Mouse (Mus musculus) ovary, adult 18-20 months (tissue): ENCODE data around the gene AL732309.1.
"Not testable (repeated sequence)": the region's sequence is repeated elsewhere in the genome, so short reads cannot be mapped to it uniquely, and the experiment has no call there.

Experiments used
- DNase-seq: peaks from one replicate; pipeline ENCODE4 v3.0.0; 2022; ENCODE audit warnings: low spot score, mixed read lengths

AL732309.1 gene

GRCm38 (mm10) chr2:25267241-25267640, 20.6 kb upstream of the AL732309.1 start:
- no peak for DNase-seq

DNA sequence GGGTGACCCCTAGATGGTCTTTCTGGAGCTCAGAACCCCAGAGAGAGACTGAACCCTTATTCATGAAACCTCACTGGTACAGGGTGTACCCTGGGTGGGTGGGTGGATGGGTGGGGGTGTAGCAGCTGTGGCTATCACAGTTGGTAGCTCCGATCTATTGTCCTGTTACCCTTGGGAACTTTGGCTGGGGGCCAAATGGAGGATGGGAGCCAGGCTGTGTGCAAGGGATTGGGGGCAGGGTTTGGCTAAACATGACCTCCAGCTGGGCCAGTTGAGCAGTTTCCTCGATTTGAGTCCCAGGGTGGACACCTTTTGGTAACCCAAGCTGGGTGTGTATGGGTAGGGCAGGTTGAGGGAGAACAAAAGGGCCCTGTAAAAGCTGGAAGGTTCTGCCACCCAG, 20.1 kb upstream of the AL732309.1 start:
- DNase-seq, result no peak

DNA sequence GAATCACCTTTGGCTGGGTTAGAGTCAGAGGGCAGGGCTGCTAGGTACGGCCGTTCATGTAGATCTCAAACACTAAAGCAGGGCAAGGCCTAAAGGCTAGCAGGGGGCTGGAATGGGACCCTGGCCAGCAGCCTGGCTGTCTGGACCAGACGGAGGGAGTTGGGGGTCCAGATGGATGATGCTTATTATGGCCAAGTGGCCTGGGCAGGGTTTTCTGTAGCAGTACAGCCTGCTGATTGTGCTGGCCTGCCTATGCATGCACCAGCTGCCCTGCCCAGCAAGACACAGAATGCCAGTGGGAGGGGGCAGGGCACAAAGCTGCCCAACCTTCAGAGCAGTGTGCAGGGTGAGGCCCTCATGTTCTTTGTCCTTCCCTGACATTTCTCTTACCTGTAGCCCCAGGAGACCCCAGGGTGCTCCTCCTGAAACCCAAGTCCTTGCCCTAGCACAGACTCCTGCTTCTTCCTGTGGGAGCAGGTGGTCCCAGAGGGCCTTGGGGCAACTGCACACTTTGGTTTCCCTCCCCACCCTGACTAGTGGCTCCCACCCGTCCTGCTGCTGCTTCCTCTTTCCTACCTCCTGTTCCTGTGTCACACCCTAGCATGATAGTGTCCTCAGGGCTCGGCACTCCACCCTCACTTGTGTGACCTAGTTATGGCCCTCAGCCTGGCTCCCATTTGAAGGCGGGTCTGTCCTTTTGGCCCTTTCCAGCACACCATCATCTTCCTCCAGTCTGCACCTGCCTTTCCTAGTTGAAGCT, 19.4 kb upstream of the AL732309.1 start:
- DNase-seq, result no peak

DNA sequence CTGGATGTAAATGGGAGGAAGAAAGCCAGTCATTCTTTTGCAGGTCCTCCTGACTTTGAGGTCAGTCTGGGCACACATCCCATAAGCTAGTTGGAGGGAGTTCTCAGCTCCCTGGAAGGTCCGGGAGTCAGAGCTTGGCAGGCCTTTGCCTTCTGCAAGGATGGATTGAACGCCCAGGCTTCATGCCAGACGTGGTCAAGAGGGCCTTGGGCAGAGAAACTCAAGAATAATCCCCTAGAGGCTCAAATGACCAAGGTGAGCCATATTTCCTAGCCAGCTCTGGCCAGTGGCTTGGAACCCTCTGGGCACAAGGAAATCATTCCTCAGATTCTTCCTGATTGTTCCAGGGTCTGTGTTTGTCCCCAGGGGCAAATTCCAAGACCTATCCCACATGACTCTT, 18.2 kb upstream of the AL732309.1 start:
- DNase-seq, result no peak

GRCm38 (mm10) chr2:25264286-25264660, 17.6 kb upstream of the AL732309.1 start:
- DNase-seq, result no peak

- DNase-seq, result no peak
Measured at GRCm38 (mm10) chr2:25263623-25264285, 17.1 kb upstream of the AL732309.1 start.

- no peak for DNase-seq
Measured at GRCm38 (mm10) chr2:25262795-25263622, 16.3 kb upstream of the AL732309.1 start.

DNA sequence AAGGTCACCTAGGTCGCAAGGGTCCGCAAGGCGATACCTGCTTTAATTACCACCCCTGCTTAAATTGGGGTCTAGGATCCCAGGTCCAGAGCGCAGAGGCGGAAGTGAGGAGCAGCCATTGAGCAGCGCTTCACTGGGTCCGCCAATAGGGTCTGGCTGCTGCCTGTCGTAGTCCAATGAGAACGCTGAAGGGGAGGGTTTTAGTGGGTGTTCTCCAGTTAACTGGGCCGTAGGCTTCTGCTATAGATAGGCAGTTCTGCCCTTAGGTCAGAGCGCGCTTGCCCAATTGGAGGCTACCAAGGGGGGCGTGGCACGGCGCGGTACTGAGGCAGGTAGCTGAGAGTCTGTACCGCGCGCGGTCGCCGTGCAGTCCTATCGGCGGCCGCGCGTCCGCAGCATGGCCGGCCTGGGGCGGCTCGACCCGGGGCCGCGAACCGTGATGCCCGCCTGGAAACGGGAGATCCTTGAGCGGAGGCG, 15.7 kb upstream of the AL732309.1 start, which contains the start of gene Tprn:
Tprn (plus strand) TSS at position 328 of the 477 bp plus-strand sequence.
- peak; percentile 95 for DNase-seq

GRCm38 (mm10) chr2:25261870-25262269, 15.2 kb upstream of the AL732309.1 start:
- DNase-seq, result no peak

DNA sequence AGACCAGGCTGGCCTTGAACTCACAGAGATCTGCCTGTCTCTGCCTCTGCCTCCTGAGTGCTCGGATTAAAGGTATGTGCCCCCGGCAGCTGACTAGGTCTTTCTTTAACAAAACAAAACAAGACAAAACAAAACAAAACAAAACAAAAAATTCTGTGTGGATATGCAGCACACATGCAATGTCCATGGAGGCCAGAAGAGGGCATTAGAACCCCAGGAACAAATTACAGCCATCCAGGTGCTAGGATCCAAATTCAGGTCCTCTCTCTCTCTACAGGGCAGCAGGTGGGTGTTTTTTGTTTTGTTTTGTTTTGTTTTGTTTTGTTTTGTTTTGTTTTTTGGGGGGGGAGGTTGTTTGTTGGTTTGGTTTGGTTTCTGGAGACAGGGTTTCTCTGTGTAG, 12.2 kb upstream of the AL732309.1 start:
- no peak for DNase-seq

DNA sequence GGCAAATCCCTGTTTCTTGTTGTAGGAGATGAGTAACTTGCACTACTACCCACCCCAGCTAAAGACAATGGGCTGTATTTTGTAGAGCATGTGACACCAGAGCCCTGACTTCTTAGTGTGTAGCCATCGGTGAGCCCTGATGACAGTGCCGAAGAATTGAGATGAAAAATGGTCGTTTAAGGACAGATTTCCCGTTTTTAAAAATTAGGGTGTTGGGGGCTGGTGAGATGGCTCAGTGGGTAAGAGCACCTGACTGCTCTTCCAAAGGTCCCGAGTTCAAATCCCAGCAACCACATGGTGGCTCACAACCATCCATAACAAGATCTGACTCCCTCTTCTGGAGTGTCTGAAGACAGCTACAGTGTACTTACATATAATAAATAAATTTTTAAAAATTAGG, 10.6 kb upstream of the AL732309.1 start:
- DNase-seq, result not testable (repeated sequence)

- not testable (repeated sequence) for DNase-seq
Measured at GRCm38 (mm10) chr2:25256443-25257109, 9.9 kb upstream of the AL732309.1 start.

DNA sequence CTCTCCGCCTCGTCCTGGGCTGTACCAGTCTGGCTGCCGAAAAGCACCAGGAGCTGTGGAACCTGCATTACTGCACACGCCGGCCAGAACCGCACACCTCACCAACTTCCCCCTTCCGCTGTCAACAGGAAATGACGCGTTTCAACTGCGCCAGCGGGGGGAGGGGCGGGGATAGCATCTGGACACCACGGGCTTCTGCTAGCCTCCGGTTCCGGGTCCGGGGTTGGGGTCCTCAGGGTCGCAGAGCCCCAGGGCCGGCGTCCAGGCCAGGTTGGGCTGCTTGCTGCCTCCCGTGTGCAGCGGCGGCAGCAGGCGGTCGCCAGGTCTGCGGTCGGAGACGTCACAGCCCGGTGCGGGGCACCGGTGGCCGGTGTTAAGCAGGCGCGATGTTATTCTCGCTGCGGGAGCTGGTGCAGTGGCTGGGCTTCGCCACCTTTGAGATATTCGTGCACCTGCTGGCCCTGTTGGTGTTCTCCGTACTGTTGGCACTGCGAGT, 8.7 kb upstream of the AL732309.1 start, which contains the start of gene Tmem203:
Tmem203 (plus strand) TSS at position 156 of the 496 bp plus-strand sequence.
- DNase-seq, result peak; percentile 68

DNA sequence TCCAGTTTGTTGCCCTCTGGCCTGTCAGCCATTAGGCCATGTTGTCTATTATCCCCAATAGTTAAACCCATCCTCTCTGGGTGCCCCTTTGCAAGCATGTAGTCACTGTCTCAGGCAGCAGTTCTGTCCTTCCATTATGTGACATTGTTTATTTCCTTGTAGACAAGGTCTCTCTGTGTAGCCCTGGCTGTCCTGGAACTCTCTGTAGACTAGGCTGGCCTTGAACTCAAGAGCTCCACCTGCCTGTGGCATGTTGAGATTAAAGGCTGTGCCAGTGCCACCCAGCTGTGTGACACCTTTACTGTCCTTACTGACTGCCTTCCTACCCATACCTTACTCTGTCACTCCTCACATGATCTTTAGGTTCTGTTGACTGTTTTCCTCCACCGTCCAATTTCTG, 5.7 kb upstream of the AL732309.1 start:
- DNase-seq, result no peak

DNA sequence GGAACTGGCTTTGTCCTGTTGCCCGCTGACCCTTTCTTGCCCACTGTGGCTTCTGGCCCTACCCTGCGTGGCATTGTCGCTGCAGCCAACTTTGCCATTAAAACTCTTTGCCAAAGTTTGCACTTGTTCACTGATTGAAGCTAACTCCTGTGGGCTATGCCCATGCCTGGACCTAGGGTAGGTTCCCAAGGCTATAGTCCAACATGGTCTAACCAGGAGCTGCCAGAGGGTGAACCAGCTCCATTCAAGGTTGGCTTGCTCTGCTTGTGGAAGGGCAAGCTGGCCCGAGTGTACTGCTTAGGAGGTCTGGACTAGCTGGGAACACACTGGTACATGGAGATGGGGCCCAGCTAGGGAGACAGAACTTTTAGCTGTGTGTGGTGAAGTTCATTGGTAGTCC, 2.5 kb downstream of the AL732309.1 start:
- no peak for DNase-seq

DNA sequence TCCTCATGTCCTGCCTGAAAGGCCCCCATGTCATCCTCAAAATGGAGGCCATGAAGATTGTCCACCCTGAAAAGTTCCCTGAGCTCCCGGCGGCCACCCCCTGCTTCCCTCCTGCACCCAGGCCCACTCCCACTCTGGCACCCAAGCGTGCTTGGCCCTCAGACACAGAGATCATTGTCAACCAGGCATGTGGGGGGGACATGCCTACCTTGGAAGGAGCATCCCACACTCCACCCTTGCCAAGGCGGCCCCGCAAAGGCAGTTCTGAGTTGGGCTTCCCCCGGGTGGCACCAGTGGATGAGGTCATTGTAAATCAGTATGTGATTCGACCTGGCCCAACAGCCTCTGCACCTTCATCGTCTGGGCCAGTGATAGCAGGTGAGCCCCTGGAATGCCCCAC, 3.3 kb downstream of the AL732309.1 start:
- no peak for DNase-seq

DNA sequence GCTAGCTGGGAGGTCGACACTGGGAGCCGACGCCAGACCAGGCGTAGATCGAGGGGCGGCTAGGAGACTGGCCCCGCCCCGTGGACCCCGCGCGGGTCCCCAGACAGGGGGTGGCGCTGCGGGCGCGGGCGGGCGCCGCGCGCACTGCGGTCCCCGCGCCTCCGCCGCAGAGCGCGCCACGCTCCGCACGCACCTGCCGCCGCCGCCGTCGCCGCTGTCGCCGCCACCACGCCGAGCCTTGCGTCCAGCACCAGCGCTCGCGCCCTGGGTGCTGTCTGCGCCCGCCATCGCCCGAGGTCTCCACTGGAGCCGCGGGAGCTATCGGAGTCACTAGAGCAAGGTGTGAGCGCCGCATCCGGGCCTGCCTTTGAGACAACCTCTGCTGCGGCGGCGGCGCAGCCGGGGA, 4.6 kb downstream of the AL732309.1 start, which contains the start of the genes Rnf208 and Cysrt1:
Rnf208 (plus strand) TSS at position 155 of the 406 bp plus-strand sequence.
Cysrt1 (minus strand) TSS at position 352 of the 406 bp plus-strand sequence.
- DNase-seq, result no peak

GRCm38 (mm10) chr2:25241438-25241775, 5.3 kb downstream of the AL732309.1 start:
- no peak for DNase-seq

DNA sequence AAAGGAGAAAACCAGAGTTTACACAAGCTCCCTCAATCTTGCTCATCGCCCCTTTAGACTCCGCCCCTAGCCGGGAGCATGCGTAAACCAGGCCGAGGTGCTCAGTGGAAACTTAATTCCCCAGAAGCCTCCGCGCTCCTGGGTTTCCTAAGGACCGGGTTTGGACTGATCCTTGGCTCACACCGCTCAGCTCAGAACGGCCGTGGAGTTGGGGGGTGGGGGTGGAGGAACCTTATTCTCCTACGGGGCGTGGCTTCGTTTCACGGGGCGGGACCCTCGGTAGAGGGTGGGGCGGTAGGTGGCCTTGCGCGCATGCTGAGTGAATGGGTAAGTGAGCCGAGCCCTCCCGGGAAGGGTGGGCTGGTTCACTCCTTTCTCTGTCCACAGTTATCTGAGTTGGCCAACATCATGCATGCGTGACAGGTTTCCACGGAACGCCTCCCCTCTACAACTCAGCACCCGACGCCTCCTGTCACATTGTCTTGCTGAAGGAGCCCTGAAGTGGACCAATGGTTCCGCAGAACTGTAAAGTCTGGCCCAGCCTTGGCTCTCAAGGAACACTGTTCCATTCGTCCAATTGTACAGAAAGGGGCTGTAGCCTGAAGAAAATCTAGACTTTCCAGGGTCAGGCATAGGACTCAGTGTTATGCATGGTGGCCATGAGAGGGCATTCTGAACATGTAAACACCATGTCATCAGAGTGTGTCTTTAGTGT, 5.8 kb downstream of the AL732309.1 start:
- DNase-seq, result peak; percentile 68

- no peak for DNase-seq
Measured at GRCm38 (mm10) chr2:25240310-25240709, 6.4 kb downstream of the AL732309.1 start.

- no peak for DNase-seq
Measured at GRCm38 (mm10) chr2:25239766-25240165, 6.9 kb downstream of the AL732309.1 start.
